Mouse (Mus musculus) kidney, adult 2 months (tissue): ENCODE results near the gene Nkapl.

Experiments used
- CTCF ChIP-seq: fragments of 200-500 bp; conservative IDR thresholded peaks from 2 replicates; pipeline ENCODE4 v1.5.1; 2011; ENCODE audit warnings: low read depth, mild to moderate bottlenecking, control low read depth, low read length, moderate library complexity, mixed read lengths; ENCODE audit not compliant: insufficient read depth, insufficient read length
- POLR2A ChIP-seq: fragments of 200-500 bp; IDR thresholded peaks from one replicate; pipeline ENCODE4 v1.6.1; 2011; ENCODE audit warnings: low read depth, low read length, control low read depth

- TF ChIP-seq CTCF (no peak), POLR2A (no peak)
Observed at GRCm38 (mm10) chr13:21446796-21447195, 21.5 kb downstream of the Nkapl start.
